Mouse (Mus musculus) telencephalon, adult 2 months (tissue): ENCODE measurements around the gene Whamm.

ENCODE experiments used
- DNase-seq: peaks from one replicate; pipeline ENCODE4 v3.0.0-alpha.2; 2011; ENCODE audit warnings: low read depth, low spot score

The Whamm gene

DNA sequence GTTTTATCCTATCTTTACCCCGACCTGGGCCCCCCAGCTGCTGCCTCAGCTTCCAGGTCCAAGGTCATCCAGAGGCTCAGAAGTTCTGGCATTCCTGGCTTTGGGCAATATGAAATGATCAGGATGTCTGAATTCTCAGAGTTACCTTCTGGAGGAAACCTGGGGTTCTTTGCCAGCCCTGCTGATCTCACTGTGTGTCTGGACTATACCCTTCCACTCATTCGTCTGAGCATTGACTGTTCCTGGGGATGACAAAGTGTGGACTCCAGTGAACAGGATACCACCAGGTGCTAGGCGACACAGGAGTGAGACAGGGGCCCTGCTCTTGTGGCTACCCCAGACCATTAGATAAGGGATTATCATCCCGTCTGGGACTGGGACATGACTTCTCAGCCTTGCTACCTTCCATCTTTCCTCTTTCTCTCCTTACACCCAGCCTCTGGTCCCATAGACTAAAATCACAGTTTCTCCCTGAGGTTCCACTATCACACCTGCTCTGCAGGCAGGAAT is 7.5 kb upstream of the Whamm start:
- DNase-seq = no peak

DNA sequence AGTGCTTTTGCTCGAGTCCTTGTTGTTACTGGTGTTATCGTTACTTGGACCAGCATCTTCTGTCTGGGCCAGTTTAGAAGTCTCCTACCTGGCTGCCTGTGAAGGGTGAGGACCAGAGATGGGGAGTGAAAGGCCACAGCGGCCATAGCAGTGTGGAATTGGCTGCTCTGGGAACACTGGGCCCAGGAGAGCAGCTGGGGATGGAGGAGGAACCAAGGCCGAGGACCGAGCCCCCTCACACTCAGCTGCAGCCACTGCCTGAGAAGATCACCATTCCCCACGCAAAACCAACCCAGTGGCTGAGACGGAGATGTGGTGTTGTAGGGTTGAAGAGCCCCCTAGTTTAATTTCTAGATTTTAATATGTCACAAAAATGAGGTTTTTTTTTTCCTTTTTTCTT is 6.3 kb upstream of the Whamm start:
- no peak for DNase-seq

DNA sequence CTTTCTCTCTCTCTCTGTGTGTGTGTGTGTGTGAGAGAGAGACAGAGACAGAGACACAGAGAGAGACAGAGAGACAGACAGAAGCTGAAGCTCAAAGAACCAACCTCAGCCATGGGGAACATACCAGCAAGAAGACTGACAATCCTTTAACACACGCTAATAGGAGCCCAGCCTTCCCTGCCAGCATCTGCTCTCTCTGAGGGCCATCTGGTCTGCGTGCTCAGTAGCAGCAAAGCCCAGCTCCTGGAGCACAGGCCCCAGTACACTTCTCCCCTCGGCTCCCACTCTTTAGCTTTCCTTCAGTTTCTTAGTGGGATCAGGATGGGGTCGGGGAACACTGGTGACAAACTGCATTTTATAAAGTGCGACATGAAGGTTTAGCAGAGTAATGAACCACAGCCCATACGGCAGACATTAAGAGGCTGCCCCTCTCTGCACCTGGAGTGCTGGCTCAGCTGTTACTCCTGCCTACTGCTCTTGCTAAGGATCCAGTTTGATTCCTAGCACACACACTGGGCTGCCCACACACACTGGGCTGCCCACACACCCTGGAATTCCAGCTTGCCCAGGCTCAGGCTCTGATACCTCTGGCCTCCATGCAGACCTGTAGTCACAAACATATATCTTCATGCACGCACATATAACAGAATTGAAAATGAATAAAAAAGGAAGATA is 5.5 kb upstream of the Whamm start:
- DNase-seq = no peak

DNA sequence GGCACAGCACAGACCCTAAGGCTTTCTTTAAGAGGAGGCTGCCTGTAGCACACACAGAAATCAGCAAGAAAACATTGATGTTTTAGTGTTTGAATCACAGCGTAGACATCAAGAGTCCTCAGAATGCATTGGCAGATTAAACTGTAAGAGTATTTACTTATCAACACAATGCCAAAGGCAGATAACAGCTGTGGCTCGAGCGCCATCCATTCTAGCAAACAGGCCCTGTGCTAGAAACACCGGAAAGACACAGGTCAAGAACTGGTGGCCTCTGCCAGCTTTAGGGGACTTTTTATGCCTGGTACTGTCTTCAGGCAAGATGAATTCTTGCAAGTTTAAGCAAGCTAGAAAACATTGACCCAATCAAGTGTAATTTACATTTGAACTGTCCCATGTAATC is 4.7 kb upstream of the Whamm start:
- DNase-seq = no peak

DNA sequence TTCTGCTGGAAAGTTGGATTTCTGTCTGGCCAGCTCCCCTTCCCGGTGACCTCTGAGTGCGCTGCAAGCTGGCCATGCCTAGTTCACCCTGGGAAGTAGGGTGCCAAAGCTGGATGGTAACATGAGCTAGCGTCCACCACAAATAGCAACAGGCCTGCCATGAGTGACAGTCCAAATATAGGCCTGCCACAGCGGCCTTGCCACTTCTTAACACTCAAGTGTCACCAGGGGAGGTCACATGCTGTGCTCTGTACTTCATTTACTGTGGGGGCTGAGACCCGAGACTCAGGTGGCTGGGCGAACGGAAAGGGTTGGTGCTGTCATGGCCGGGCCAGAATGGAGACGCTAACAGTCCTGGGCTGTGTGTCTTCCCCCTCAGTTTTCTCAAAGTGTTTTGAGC is 4.2 kb upstream of the Whamm start, which contains the start of gene Fsd2:
Gene Fsd2 (minus strand): TSS at position 53 of the 400 bp plus-strand sequence.
- no peak for DNase-seq

DNA sequence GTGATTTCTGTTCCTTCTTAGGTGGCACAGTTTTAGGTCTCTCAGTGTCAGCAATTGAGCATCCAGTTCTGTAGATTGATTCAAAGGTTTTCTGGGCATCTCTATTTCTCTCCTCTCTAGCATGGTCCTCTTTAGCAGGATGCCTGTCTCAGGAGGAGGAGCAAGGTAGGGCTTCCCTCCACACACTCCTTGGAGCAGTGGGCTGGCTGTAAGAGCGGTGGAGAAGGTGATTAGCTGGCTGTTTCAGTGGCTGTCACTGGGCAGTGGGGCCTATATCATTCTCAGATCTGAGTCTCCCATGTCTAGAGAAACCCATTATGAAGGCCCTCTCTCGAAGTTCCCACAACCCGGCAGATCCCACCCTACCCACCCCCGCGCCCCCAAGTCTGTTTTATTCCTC is 3.7 kb upstream of the Whamm start:
- no peak for DNase-seq

DNA sequence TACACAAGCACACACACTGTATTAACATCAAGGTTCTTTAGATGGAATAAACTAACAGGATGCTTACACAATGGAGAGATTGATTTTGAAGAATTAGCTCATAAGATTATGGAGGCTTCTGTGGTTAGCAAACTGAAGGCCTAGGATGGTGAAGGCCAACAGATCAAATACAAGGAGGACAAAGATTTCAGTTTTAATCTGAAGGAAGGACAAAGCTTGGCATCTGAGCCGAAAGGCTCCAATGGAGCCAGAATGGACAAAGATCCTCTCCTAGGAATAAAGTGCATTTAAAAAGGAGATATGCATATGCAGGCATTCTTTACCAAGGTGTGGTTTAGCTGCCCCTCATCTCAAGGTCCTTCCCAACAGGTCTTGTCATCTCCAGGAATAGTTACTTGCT is 1.2 kb upstream of the Whamm start:
- no peak for DNase-seq

DNA sequence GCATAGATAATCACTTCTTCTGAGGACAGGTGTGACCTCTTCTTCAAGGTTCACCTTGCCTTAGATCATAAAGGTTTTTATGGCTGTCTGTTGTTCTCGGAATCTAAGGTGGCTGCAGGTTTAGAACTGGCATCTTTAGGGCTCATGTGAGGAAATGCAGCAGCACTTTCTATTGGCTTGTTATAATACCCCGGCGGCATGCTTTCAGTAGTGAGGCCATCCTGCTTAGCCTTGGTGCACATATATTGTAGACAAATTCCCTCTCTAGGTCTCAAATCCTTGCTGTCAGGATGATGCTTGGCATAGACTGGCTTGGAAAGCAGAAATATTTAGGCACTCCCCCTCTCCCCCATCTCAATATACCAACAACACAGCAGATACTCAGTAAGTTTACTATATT is 795 bp upstream of the Whamm start:
- no peak for DNase-seq

DNA sequence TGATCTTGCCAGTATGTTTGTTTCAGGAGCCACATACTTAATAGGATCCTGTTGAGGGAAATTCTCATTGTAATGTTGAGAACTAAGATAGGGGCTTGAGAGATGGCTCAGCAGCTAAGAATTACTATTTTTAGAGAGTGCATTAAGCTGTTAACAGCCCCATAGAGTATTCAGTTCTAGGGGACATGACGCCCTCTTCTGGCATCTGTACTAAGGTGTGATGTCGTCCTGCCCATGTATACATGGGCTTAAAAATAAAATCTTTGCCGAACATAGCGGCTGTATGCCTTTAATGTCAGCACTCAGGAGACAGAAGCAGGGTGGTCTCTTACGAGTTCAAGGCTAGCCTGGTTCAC is 336 bp upstream of the Whamm start:
- no peak for DNase-seq

DNA sequence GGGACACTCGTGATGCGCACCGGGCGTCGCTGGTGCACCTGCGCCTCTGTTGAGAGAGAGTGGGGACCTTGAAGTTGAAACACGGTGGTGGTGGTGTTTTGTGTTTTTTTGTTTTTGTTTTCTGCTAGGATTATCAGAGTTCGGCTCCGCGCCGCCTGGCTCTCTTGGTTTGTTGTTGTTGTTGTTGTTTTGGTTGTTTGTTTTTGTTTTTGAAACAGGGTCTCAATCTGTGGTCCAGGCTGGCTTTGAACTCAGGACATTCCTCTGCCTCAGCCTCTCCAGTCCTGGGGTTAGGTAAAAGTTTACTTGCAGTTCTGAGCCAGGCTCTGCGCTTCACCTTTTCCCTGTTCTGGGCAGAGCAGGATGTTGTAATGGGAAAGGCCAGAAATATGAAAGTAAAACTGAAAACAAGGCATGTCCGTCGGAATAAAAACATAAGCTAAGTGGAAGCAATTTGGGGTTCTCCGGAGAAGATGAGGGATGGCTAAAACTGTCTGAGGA is 925 bp downstream of the Whamm start:
- no peak for DNase-seq

DNA sequence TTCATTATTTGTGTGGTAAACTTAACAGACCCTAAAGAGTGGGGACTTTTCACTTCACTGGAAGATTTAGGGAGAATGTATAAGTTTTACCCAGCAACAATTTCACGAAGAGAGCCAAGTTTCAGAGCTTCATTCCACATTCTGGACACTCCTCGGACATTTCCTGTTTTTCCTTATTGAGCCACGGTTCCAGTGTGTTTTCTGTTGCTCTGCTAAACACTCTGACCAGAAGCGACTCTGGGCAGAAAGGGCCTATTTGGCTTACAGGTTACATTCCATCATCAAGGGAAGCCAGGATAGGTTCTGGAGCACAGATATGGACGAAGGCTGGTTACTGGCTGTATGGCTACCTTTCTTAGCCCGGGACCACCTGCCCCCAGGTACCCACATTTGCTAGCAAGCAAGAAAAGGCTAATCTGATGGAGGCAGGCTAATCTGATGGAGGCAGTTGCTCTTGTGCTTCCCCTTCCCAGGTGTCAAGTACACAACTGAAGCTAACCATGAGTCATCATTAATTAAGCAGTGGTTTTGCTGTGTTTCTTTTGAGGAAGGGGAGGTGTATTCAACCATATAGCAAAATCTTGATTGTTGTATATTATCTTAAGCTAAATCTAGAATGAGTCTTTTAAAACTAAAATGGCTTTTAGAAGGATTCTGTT is 1.7 kb downstream of the Whamm start:
- no peak for DNase-seq

DNA sequence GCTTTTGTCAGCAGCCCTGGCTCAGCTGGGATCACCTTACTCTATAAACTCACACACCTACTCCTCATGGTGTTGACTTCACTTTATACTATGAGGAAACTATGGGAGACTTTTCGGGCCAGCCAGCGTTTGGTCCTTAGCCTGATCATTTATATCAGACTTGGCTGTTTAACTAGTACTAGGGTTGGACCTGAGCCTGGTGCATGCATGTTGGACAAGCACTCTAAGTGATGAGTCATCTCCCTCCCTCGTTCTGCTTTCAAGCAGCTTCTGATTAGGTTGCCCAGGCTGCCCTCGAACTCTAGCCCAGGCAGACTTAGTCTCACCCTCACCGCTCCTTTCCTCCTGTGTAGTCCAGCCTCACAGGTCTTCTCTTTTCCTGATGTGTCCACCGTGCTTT is 2.3 kb downstream of the Whamm start:
- DNase-seq = no peak

DNA sequence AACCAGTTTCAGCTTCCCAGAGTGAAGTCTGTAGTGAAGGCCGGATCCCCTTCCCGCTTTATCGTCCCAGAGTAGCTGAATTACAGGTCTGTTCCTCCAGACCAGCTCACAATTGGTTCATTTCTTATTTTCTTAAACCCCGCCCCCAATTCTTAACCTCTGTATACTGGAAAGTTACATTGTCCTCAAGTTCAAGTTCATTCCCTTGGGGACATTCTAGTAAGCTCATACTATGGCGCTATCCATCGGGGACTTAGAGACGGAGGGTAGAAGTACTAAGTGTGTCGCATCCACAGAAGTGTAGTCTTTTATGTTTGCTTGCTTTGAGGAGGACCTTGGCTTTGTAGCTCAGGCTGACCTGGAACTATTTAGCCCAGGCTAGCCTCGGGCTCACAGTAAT is 2.8 kb downstream of the Whamm start:
- no peak for DNase-seq

DNA sequence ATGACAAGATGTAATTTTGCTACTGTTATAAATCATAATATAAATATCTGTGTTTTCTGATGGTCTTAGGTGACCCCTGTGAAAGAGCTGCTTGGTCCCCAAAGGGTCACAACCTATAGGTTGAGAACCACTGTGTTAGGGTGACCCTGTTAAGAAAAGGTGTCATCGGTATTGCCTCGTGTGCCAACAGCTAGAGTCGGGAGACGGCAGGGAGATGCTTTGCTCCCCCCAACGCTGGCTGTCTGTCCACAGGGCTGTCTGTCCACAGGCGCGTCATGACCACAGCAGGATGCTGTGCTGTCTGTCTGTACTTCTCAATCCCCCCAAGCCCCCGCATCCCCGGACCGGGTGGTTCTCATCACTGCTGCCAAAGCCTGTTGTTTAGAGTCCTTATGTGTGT is 4.5 kb downstream of the Whamm start:
- no peak for DNase-seq

DNA sequence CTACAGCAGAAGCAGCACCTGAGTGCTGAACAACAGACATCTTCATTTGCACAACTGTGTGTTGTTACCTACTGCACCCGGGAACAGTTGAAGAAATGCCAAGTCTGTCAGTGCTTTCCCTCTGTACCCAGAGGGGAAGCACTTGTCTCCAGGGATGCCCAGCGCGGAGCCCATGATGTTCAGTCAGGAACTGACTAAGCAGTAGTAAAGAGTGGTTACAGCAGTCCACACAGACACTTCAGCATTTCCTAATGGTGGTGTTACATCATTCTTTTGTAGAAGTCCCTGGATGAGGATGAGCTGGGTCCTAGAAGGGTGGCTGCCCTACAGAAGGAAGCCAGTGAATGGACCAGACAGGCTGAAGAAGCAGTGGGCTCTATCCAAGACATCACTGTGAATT is 6.8 kb downstream of the Whamm start:
- no peak for DNase-seq

DNA sequence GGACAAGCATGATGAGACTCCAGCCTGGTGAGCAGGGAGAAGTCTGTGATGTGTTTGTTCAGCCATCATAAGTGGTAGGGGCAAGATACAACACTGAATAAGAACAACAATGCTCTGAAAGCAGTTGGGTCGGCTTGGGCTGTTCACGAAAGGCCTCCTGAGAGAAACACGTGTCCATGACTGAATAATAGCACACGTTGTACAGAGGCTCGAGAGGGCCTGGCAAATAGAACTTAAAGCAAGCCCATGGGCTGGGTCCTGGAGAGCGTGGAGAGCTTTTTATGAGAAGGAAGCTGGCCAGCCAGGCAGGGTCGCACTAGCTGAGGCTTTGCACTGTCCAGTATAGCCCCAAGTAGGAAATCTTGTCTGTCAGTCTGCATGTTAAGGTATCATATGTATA is 7.3 kb downstream of the Whamm start:
- no peak for DNase-seq

DNA sequence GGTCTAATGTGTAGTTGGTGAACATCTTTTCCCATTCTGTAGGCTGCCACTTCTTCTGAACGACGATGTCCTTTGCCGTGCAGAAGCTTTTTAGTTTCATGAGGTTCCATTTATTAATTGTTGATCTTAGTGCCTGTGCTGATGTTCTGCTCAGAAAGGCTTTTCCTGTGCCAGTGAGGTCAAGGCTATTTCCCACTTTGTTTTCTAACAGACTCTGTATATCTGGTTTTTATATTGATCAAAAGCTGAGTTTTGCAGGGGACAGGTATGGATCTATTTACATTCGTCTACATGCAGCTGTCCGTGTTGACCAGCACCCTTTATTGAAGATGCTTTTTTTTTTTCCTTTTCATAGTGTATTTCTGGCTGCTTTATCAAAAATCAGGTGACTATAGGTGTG is 8.2 kb downstream of the Whamm start:
- no peak for DNase-seq

DNA sequence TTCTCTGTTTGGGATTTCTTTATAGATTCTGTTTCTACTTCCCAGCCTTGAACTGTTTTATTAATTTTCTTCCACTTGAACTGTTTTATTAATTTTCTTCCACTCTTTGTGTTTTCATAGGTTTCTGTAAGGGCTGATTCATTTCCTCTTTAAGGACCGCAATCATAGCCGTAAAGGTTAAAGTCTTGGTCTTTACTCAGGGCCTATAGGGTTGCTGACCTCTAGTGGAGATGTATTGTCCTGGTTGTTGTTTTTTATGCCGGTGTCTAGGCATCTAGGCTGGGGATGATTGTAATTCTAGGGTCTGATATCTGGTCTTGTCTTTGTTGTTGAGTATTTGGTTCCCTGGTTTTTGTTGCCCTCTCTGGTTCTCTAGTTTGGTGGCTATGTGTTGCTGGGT is 12.4 kb downstream of the Whamm start:
- no peak for DNase-seq

DNA sequence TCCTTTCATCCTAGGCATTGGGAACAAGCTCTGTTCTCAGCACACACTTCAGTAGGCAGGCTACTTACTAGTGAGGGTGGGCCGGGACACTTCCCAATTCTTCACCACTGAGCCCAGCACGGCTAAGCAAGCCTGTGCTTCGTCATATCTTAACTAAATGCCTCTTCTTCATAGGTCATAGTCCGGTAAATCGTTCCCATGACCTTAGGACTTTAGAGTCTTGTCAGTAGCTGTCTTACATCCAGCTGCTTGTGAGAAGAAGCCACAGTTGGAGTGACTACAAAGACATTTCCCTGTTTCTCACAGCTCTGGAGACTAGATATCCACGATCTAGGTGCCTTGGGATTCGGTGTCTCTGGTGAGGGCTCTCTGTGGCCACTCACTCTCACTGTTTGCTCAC is 14.3 kb downstream of the Whamm start:
- no peak for DNase-seq

DNA sequence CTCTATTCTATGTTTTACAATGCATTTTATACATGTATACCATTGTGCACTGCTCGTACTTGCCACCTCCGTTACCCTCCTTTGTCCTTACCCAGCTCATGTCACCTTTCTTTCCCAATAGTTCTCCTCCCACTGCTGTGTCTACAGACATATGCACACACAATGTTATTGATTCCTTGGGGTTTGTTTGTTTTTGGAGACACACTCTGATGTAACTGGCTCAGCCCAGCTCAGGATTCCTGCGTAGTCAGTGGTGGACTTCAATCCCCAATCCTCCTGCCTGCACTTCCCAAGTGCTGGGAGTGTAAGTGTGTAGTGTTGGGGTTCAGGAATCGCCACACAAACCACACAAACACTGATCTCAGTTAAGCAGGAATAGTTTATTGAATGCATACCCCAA is 16.2 kb downstream of the Whamm start:
- DNase-seq = no peak

DNA sequence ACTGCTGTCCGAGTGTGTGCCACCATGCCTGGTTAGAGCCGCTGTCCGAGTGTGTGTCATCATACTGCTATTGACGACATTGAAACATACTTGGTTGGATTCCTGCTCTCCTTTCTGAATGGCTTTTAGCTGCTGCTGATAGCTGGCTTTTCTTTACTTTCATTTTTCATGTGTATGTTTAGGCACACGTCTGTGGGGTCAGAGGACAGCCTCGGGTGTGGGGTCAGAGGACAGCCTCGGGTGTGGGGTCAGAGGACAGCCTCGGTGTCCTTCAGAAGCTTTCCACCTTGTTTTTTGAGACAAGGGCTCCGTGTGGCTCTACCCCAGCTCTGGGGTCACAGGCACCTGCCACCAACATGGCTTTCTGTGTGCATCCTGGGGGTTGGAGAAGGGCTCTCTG is 21.6 kb downstream of the Whamm start:
- no peak for DNase-seq

DNA sequence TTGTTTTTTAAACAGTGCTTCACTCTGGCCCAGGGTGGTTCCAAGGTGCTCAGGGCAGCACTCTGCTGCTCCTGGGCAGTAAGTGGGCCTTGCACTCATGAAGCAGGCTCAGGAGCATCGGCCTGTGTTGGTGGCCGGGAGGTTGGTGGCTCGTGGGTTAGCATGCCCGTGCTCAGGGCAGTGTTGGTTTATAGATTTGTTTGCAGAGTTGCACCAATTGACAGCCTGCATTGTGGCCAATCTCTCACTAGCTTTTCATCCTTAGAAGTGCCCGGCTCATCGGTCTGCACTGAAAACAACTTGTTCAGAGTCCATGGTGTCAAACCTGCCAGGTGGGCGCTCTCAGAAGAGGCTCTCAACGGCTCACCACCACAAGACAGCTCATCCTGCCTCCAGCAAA is 22.3 kb downstream of the Whamm start:
- no peak for DNase-seq

DNA sequence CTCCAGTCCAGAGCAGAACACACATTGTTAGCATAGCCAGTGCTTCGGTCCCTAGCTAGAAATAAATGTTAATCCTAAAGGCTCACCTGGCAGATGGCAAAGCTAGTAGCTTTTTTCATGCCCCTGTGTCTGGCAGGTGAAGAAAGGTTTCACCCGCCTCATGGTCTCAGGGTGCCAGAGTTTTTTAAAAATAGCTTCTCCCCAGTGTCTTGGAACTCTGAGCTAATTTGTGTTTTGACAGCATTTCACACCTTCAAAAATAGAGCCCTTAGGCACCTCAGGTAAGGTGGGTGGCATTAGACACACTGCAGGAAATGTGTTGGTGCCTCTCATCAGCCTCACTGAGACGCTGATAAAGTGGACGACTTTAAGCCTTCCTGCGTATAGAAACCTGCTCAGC is 24.0 kb downstream of the Whamm start:
- no peak for DNase-seq

DNA sequence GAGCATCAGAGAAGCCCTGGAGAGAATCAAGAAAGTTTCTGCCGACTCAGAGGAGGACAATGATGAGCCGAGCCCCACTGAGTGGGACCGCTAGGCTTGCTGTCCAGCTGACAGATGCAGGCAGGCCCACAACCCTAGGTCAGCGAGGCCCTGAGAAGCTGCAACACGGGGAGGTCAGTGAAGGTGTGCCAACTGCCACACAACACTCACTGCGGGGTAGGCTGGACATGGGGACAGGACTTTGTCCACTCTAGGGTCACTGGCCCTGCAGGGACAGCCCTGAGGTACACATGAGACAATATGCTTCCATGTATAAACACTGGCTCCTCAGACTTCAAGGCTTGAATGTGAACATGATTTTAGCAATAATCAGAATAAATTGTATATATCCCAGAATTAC is 25.0 kb downstream of the Whamm start:
- DNase-seq = no peak
